Mouse (Mus musculus) kidney, embryonic 15.5 days (tissue): ENCODE data around the gene Naglu. TPM values are rescaled to one million over a fixed set of nuclear protein-coding genes. Genes with fewer than 3 reads are reported as not detected.

ENCODE experiments used
- ATAC-seq: fragments of 200-750 bp; cut with Nextera tagmentation; replicated peaks from 2 replicates; pipeline ENCODE4 v1.8.0; 2017; ENCODE audit warnings: moderate TSS enrichment; ENCODE audit not compliant: low FRiP score
- H3K27ac ChIP-seq: fragments of 300-500 bp; sonication (generic); 2 replicates; pipeline ENCODE4 v1.5.1; 2015; ENCODE audit warnings: mild to moderate bottlenecking, inconsistent platforms
- H3K27me3 ChIP-seq: fragments of 300-500 bp; sonication (generic); 2 replicates; pipeline ENCODE4 v1.6.1; 2015; ENCODE audit warnings: inconsistent platforms
- H3K36me3 ChIP-seq: fragments of 300-500 bp; sonication (generic); 2 replicates; pipeline ENCODE4 v1.6.1; 2015; ENCODE audit warnings: inconsistent platforms
- H3K4me1 ChIP-seq: fragments of 300-500 bp; sonication (generic); 2 replicates; pipeline ENCODE4 v1.6.1; 2015; ENCODE audit warnings: inconsistent platforms
- H3K4me2 ChIP-seq: fragments of 300-500 bp; sonication (generic); 2 replicates; pipeline ENCODE4 v1.6.1; 2015; ENCODE audit warnings: moderate library complexity, mild to moderate bottlenecking, inconsistent platforms
- H3K4me3 ChIP-seq: fragments of 300-500 bp; sonication (generic); replicated peaks from 2 replicates; pipeline ENCODE4 v1.5.1; 2015; ENCODE audit warnings: mild to moderate bottlenecking, inconsistent platforms
- H3K9ac ChIP-seq: fragments of 300-500 bp; sonication (generic); 2 replicates; pipeline ENCODE4 v1.6.1; 2015; ENCODE audit warnings: mild to moderate bottlenecking, inconsistent platforms
- H3K9me3 ChIP-seq: fragments of 300-500 bp; sonication (generic); replicated peaks from 2 replicates; pipeline ENCODE4 v1.6.1; 2016; ENCODE audit warnings: inconsistent platforms
- WGBS: fragments of 180-500 bp; shearing (Covaris S2); methylation state at CpG from one replicate; pipeline ENCODE4 v1.1.7; 2015; ENCODE audit warnings: mixed read lengths; 5-methylcytosine and 5-hydroxymethylcytosine counted together
- polyA plus RNA-seq: library from polyadenylated mRNA; unstranded; fragments of >200 nt; fragmentation: Nextera tagmentation; extraction: Ambion mirVana; gene quantifications from 2 replicates; pipeline ENCODE4 v1.2.1, GENCODE M21; 2015

Gene Naglu
- polyA plus RNA-seq, result 16.8 TPM in 2 replicates

DNA sequence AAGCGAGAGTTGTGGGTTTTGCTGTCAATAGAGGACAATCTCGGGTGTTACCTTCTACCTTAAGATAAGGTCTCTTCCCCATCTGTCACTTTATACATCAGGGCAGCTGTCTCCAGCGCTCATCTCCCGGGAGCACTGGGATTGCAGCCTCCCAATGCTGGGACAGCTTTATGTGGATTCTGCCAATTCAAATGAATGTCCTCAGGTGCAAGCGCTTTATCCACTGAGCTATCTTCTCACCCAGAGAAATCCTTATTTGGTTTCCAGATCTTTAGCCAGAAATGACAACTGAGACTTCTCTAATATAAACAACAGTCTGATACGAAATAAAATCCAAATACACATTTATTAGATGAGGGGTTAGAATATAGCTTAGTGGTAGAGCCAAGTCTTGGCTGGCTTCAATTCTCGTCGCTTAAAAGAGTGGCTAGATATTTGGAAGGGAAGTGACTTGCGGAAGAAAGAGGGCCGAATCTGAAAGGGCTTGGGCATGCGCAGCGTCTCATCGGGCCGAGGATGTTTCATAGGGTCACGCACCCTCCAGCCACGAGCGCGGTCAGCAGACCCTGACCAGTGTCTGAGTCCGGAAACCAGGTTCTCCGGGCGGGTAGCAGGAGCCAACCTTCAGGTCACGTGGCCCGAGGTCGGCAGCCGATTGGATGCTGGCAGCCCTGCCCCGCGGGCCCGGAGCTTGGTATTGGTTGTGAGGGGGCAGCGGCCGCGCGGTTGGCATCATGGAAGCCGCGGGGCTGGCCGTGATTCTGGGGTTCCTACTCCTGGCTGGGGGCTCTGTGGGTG, at the start of gene Naglu:
Naglu (plus strand) TSS at position 622 of the 798 bp plus-strand sequence.
- no peaks in the 10 kb centered on the region for H3K9me3 ChIP-seq
- peak within 1 kb of the TSS; percentile 5; the same call in 1 of the 2 replicates for H3K27ac ChIP-seq

GRCm38 (mm10) chr11:101023371-101023770, 46.4 kb upstream of the Naglu start:
- Histone ChIP-seq H3K4me2 (no peak overlapping the region), H3K4me3 (no peak overlapping the region), H3K36me3 (peaks cover 78% of the 10 kb centered on the region), H3K9ac (no peak overlapping the region), H3K9me3 (no peaks in the 10 kb centered on the region), H3K4me1 (no peaks in the 10 kb centered on the region), H3K27ac (no peak overlapping the region), H3K27me3 (no peaks in the 10 kb centered on the region)
- WGBS, result 89% methylated on average over 12 of the region's 12 CpGs
- no peak for ATAC-seq

More for the DNA sequence above, at the start of gene Naglu:
- H3K4me1 ChIP-seq, result peaks cover 29% of the 10 kb centered on the region
- peaks cover 13% of the 10 kb centered on the region; the same call in 1 of the 2 replicates for H3K27me3 ChIP-seq
- peak within 1 kb of the TSS; percentile 68 for H3K4me3 ChIP-seq
- peak; percentile 90 for ATAC-seq
- no peaks in the 10 kb centered on the region for H3K36me3 ChIP-seq
- WGBS, result 4% methylated on average over 35 of the region's 35 CpGs
- peak within 1 kb of the TSS; percentile 98 for H3K4me2 ChIP-seq
- H3K9ac ChIP-seq, result peak within 1 kb of the TSS; percentile 74

DNA sequence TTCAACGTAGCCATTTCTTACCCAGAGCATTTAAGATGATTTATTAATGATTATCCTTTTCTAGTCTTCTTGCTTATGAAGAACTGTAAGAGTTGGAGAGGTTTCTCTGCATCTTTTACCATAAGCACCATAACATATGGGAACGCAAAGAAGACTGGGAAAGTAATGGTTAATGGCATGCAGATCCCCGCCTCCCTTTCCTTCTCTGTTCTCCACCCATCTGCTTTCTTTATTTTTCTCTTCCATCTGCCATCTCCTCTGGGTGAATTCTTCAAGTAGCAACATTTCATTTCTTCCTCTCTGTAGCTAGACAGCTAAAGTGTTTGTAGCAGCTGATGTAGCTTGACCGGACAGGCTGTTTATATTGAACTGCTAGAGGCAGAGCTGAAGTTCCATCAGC, 45.8 kb upstream of the Naglu start:
- ATAC-seq, result no peak
- H3K4me3 ChIP-seq, result no peak overlapping the region
- WGBS, result 96% methylated on average over 4 of the region's 4 CpGs
- no peaks in the 10 kb centered on the region for H3K27me3 ChIP-seq
- peaks cover 78% of the 10 kb centered on the region for H3K36me3 ChIP-seq
- H3K27ac ChIP-seq, result no peak overlapping the region
- H3K4me2 ChIP-seq, result no peak overlapping the region
- no peak overlapping the region for H3K9ac ChIP-seq
- H3K9me3 ChIP-seq, result no peaks in the 10 kb centered on the region
- H3K4me1 ChIP-seq, result no peaks in the 10 kb centered on the region

- Histone ChIP-seq H3K27ac (no peak overlapping the region), H3K4me1 (no peaks in the 10 kb centered on the region), H3K36me3 (peaks cover 76% of the 10 kb centered on the region), H3K4me2 (no peak overlapping the region), H3K27me3 (no peaks in the 10 kb centered on the region), H3K9me3 (no peaks in the 10 kb centered on the region), H3K9ac (no peak overlapping the region), H3K4me3 (no peak overlapping the region)
- ATAC-seq, result no peak
- WGBS, result 88% methylated on average over 11 of the region's 11 CpGs
Measured at GRCm38 (mm10) chr11:101027121-101027520, 42.7 kb upstream of the Naglu start.

- WGBS, result 88% methylated on average over 8 of the region's 8 CpGs
- no peak for ATAC-seq
Measured at GRCm38 (mm10) chr11:101029320-101029719, 40.5 kb upstream of the Naglu start.

GRCm38 (mm10) chr11:101030136-101030807, 39.5 kb upstream of the Naglu start:
- Histone ChIP-seq H3K4me2 (no peak overlapping the region), H3K9me3 (no peaks in the 10 kb centered on the region), H3K36me3 (peaks cover 83% of the 10 kb centered on the region), H3K27me3 (no peaks in the 10 kb centered on the region), H3K4me1 (peaks cover 7% of the 10 kb centered on the region; the same call in 1 of the 2 replicates), H3K4me3 (no peak overlapping the region), H3K27ac (no peak overlapping the region), H3K9ac (no peak overlapping the region)
- 75% methylated on average over 10 of the region's 10 CpGs for WGBS
- ATAC-seq, result no peak

More at GRCm38 (mm10) chr11:101029320-101029719, 40.5 kb upstream of the Naglu start:
- no peak overlapping the region for H3K27ac ChIP-seq
- H3K4me2 ChIP-seq, result no peak overlapping the region
- H3K9me3 ChIP-seq, result no peaks in the 10 kb centered on the region
- no peak overlapping the region for H3K9ac ChIP-seq
- H3K4me3 ChIP-seq, result no peak overlapping the region
- no peaks in the 10 kb centered on the region for H3K27me3 ChIP-seq
- no peaks in the 10 kb centered on the region for H3K4me1 ChIP-seq
- H3K36me3 ChIP-seq, result peaks cover 82% of the 10 kb centered on the region

GRCm38 (mm10) chr11:101030808-101031156, 39.0 kb upstream of the Naglu start:
- Histone ChIP-seq H3K36me3 (peaks cover 80% of the 10 kb centered on the region), H3K27ac (no peak overlapping the region), H3K4me3 (no peak overlapping the region), H3K9ac (no peak overlapping the region), H3K9me3 (no peaks in the 10 kb centered on the region), H3K4me1 (peaks cover 8% of the 10 kb centered on the region; the same call in 1 of the 2 replicates), H3K4me2 (no peak overlapping the region), H3K27me3 (no peaks in the 10 kb centered on the region)
- WGBS, result 86% methylated on average over 4 of the region's 4 CpGs
- no peak for ATAC-seq

- Histone ChIP-seq H3K9me3 (no peaks in the 10 kb centered on the region), H3K4me1 (peaks cover 8% of the 10 kb centered on the region; the same call in 1 of the 2 replicates), H3K4me2 (no peak overlapping the region), H3K36me3 (peaks cover 78% of the 10 kb centered on the region), H3K27ac (no peak overlapping the region), H3K4me3 (no peak overlapping the region), H3K27me3 (no peaks in the 10 kb centered on the region), H3K9ac (no peak overlapping the region)
- WGBS, result 76% methylated on average over 1 of the region's 1 CpGs
- ATAC-seq, result no peak
Measured at GRCm38 (mm10) chr11:101031470-101031869, 38.3 kb upstream of the Naglu start.

GRCm38 (mm10) chr11:101033856-101034500, 35.8 kb upstream of the Naglu start:
- Histone ChIP-seq H3K27ac (no peak overlapping the region), H3K4me3 (no peak overlapping the region), H3K4me1 (peaks cover 8% of the 10 kb centered on the region; the same call in 1 of the 2 replicates), H3K36me3 (peaks cover 80% of the 10 kb centered on the region), H3K9ac (no peak overlapping the region), H3K9me3 (no peaks in the 10 kb centered on the region), H3K27me3 (no peaks in the 10 kb centered on the region), H3K4me2 (no peak overlapping the region)
- 92% methylated on average over 17 of the region's 17 CpGs for WGBS
- no peak for ATAC-seq

GRCm38 (mm10) chr11:101034614-101035327, 35.0 kb upstream of the Naglu start:
- no peaks in the 10 kb centered on the region for H3K9me3 ChIP-seq
- no peak overlapping the region for H3K4me3 ChIP-seq
- H3K27ac ChIP-seq, result 0 out of 2 replicates have a peak overlapping the region, but pooled peaks have one; percentile 3
- no peak overlapping the region for H3K4me2 ChIP-seq
- no peak overlapping the region for H3K9ac ChIP-seq
- H3K4me1 ChIP-seq, result peaks cover 8% of the 10 kb centered on the region; the same call in 1 of the 2 replicates
- WGBS, result 82% methylated on average over 8 of the region's 8 CpGs
- peaks cover 81% of the 10 kb centered on the region for H3K36me3 ChIP-seq
- H3K27me3 ChIP-seq, result no peaks in the 10 kb centered on the region
- ATAC-seq, result no peak

DNA sequence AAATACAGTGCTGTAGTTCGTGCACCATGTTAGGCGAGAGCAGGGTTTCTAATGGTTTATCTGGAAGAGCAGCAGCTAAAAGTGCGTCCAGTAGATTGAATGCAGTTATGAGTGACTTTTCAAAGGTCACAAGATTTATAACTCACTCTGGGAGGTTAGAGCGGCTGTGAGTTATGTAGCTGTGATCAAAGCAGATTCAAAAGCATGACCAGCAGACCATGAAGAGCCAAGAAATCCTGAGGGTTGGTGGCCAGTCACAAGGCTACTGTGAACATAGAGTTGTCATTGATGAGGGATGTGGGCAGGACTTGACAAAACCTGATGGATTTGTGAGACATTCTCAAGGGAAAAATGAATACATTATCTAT, 34.5 kb upstream of the Naglu start:
- ATAC-seq, result no peak
- Histone ChIP-seq H3K9ac (no peak overlapping the region), H3K4me3 (no peak overlapping the region), H3K4me2 (no peak overlapping the region), H3K4me1 (peaks cover 8% of the 10 kb centered on the region; the same call in 1 of the 2 replicates), H3K27ac (0 out of 2 replicates have a peak overlapping the region, but pooled peaks have one; percentile 3), H3K27me3 (no peaks in the 10 kb centered on the region), H3K9me3 (no peaks in the 10 kb centered on the region), H3K36me3 (peaks cover 82% of the 10 kb centered on the region)
- 49% methylated on average over 4 of the region's 4 CpGs for WGBS
